Mouse (Mus musculus) bone marrow, adult 2 months (tissue): ENCODE measurements around the gene Slc12a5.

Experiments
- CTCF ChIP-seq: fragments of 200-500 bp; IDR thresholded peaks from 2 replicates; pipeline ENCODE4 v1.5.1; 2011; ENCODE audit warnings: low read length, control low read depth; ENCODE audit not compliant: control insufficient read depth, insufficient read depth
- POLR2A ChIP-seq: fragments of 200-500 bp; IDR thresholded peaks from 2 replicates; pipeline ENCODE4 v1.6.1; 2011; ENCODE audit warnings: low read depth, mild to moderate bottlenecking, control low read depth, low read length, borderline replicate concordance; ENCODE audit not compliant: control insufficient read depth

- TF ChIP-seq POLR2A (no peak), CTCF (peak; percentile 96)
Observed at GRCm38 (mm10) chr2:164924100-164924857, 36.3 kb upstream of the Slc12a5 start.
